Mouse (Mus musculus) cerebellum, adult 8-10 months (tissue): ENCODE measurements around the gene Hmga1.

Experiments
- DNase-seq: peaks from one replicate; pipeline ENCODE4 v3.0.0; 2022

The Hmga1 gene

GRCm38 (mm10) chr17:27561809-27562526 lies 5.7 kb downstream of the Hmga1 start:
- DNase-seq: no peak

GRCm38 (mm10) chr17:27563771-27564244 lies 7.5 kb downstream of the Hmga1 start:
- peak; percentile 58 for DNase-seq

- peak; percentile 57 for DNase-seq
Observed at GRCm38 (mm10) chr17:27564391-27565162, 8.3 kb downstream of the Hmga1 start.

GRCm38 (mm10) chr17:27565163-27565941 lies 9.1 kb downstream of the Hmga1 start, which contains the start of gene AI413582:
Gene AI413582, minus strand, starts transcription at chr17:27565756.
- DNase-seq: peak; percentile 99

- no peak for DNase-seq
Observed at GRCm38 (mm10) chr17:27565942-27566267, 9.6 kb downstream of the Hmga1 start.

GRCm38 (mm10) chr17:27568228-27568627 lies 11.9 kb downstream of the Hmga1 start:
- DNase-seq: no peak

- DNase-seq: no peak
Observed at GRCm38 (mm10) chr17:27571315-27571714, 15.0 kb downstream of the Hmga1 start.

GRCm38 (mm10) chr17:27573772-27574320 lies 17.5 kb downstream of the Hmga1 start:
- no peak for DNase-seq

- DNase-seq: peak; percentile 92
Observed at GRCm38 (mm10) chr17:27574470-27575115, 18.3 kb downstream of the Hmga1 start.

GRCm38 (mm10) chr17:27575116-27575776 lies 18.9 kb downstream of the Hmga1 start:
- DNase-seq: no peak

GRCm38 (mm10) chr17:27576056-27576455 lies 19.8 kb downstream of the Hmga1 start:
- DNase-seq: no peak

GRCm38 (mm10) chr17:27577468-27577867 lies 21.2 kb downstream of the Hmga1 start:
- no peak for DNase-seq

GRCm38 (mm10) chr17:27578487-27578886 lies 22.2 kb downstream of the Hmga1 start:
- no peak for DNase-seq

GRCm38 (mm10) chr17:27579816-27580215 lies 23.5 kb downstream of the Hmga1 start:
- DNase-seq: peak; percentile 75

- no peak for DNase-seq
Observed at GRCm38 (mm10) chr17:27580392-27581068, 24.2 kb downstream of the Hmga1 start.

GRCm38 (mm10) chr17:27583185-27583894 lies 27.0 kb downstream of the Hmga1 start:
- DNase-seq: no peak

- no peak for DNase-seq
Observed at GRCm38 (mm10) chr17:27586661-27587060, 30.4 kb downstream of the Hmga1 start.

GRCm38 (mm10) chr17:27587252-27587651 lies 31.0 kb downstream of the Hmga1 start:
- DNase-seq: no peak

- DNase-seq: no peak
Observed at GRCm38 (mm10) chr17:27588231-27588630, 31.9 kb downstream of the Hmga1 start.

GRCm38 (mm10) chr17:27591826-27592564 lies 35.7 kb downstream of the Hmga1 start:
- DNase-seq: no peak
